Mouse (Mus musculus) splenic B cell, adult 2 months (primary cell): Measurements from ENCODE around the gene Hoxb7.

ENCODE experiments used
- DNase-seq: peaks from one replicate; pipeline ENCODE4 v3.0.0-alpha.2; 2011; ENCODE audit warnings: low read depth, low spot score
- H3K27me3 ChIP-seq: 2 replicates; pipeline ENCODE4 v1.6.1; 2012; ENCODE audit warnings: mild to moderate bottlenecking, low read length, moderate library complexity, mixed read lengths; ENCODE audit not compliant: control insufficient read depth, poor library complexity, insufficient read depth, severe bottlenecking
- H3K36me3 ChIP-seq: 2 replicates; pipeline ENCODE4 v1.6.1; 2012; ENCODE audit warnings: mild to moderate bottlenecking, low read length, moderate library complexity, mixed read lengths; ENCODE audit not compliant: control insufficient read depth, poor library complexity, insufficient read depth, severe bottlenecking

The Hoxb7 gene

DNA sequence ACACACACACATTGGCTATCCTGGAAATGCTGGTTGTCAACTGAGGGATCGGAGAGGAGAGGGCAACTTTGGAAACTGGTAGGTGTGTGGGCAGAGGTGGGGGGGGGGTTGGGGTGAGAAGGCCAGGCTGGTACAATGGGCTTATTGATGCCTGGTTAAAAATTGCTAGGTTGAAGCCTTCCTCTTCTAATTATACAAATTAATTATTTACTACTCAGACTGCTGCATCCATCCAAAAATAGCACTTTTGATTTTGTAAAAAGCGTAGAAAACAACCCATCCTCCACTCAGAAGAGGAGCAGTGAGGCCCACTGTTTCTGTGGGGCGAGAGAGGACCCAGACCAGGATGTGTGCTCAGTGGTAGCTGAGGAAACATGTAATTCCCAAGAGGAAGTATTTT, 48.6 kb downstream of the Hoxb7 start:
- no peaks in the 10 kb centered on the region for H3K27me3 ChIP-seq
- DNase-seq = no peak
- no peaks in the 10 kb centered on the region for H3K36me3 ChIP-seq

GRCm38 (mm10) chr11:96336597-96336996, 50.2 kb downstream of the Hoxb7 start:
- no peak for DNase-seq
- no peaks in the 10 kb centered on the region; the same call in 1 of the 2 replicates for H3K27me3 ChIP-seq
- H3K36me3 ChIP-seq = no peaks in the 10 kb centered on the region

- Histone ChIP-seq H3K27me3 (no peaks in the 10 kb centered on the region; the same call in 1 of the 2 replicates), H3K36me3 (no peaks in the 10 kb centered on the region)
- DNase-seq = no peak
Measured at GRCm38 (mm10) chr11:96337026-96337425, 50.6 kb downstream of the Hoxb7 start.

DNA sequence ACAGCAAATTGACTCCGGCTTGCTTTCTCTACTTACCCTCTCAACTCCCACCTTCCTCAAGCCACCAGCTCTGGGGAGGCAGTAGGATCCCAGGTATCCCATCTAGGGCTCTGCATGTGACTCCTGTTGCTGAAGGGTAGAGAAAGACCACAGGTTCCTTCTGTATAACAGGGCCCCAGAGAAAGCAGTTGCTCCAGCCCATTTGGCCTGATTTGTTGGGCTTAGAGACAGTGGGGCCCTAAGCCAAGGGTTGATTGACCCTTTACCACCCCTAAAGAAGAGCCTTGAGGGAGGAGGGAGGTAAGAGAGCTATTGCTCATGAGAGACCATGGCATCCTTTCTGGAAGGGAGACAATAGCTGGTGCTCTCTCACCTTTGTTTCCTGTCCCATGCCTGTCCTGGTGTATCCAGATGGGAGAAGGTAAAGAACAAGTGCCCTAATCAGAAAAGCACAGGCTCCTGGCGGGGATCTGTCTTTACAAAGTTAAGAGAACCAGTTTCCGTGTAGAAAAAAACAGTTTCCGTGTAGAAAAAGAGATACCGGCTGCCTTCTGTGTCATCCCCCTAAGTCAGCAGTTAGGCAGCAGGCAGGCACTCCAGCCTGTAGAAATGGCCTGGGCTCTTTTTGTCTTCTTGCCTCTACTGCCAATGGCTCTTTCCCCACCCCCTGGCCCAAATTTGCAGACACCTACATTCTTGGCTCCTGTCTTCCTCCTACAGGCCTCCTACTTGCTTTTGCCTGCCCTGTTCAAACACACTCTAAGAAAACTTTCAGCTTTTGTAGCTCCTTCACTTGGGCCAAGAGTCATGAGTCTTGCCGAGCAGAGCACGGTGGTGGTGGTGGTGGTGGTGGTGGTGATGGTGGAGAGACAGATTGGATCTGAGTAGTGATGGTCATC, 52.8 kb downstream of the Hoxb7 start:
- Histone ChIP-seq H3K36me3 (no peaks in the 10 kb centered on the region), H3K27me3 (no peaks in the 10 kb centered on the region; the same call in 1 of the 2 replicates)
- DNase-seq = no peak
